Mouse (Mus musculus) heart, embryonic 11.5 days (tissue): ENCODE results near the gene Mdm1. TPM values are rescaled to one million over a fixed set of nuclear protein-coding genes. Genes with fewer than 3 reads are reported as not detected.

Experiments used
- ATAC-seq: fragments of 200-750 bp; cut with Nextera tagmentation; replicated peaks from 2 replicates; pipeline ENCODE4 v1.8.0; 2017; ENCODE audit warnings: moderate library complexity; ENCODE audit not compliant: insufficient number of reproducible peaks, low FRiP score, low TSS enrichment
- H3K27ac ChIP-seq: fragments of 300-500 bp; sonication (generic); 2 replicates; pipeline ENCODE4 v1.5.1; 2014; ENCODE audit warnings: mild to moderate bottlenecking, low read depth, low read length
- H3K27me3 ChIP-seq: fragments of 300-500 bp; sonication (generic); 2 replicates; pipeline ENCODE4 v1.6.1; 2014; ENCODE audit warnings: mild to moderate bottlenecking, low read length, mixed read lengths; ENCODE audit not compliant: control insufficient read depth, insufficient read depth
- H3K36me3 ChIP-seq: fragments of 300-500 bp; sonication (generic); 2 replicates; pipeline ENCODE4 v1.6.1; 2014; ENCODE audit warnings: mild to moderate bottlenecking, low read length, moderate library complexity, mixed read lengths; ENCODE audit not compliant: control insufficient read depth, insufficient read depth
- H3K4me1 ChIP-seq: fragments of 300-500 bp; sonication (generic); 2 replicates; pipeline ENCODE4 v1.6.1; 2014; ENCODE audit warnings: low read length; ENCODE audit not compliant: control insufficient read depth, insufficient read depth
- H3K4me2 ChIP-seq: fragments of 300-500 bp; sonication (generic); 2 replicates; pipeline ENCODE4 v1.6.1; 2014; ENCODE audit warnings: mild to moderate bottlenecking, moderate library complexity
- H3K4me3 ChIP-seq: fragments of 300-500 bp; sonication (generic); 2 replicates; pipeline ENCODE4 v1.5.1; 2014; ENCODE audit warnings: low read depth, low read length
- H3K9ac ChIP-seq: fragments of 300-500 bp; sonication (generic); 2 replicates; pipeline ENCODE4 v1.6.1; 2014; ENCODE audit warnings: mild to moderate bottlenecking, low read depth, low read length, moderate library complexity
- H3K9me3 ChIP-seq: fragments of 300-500 bp; sonication (generic); replicated peaks from 2 replicates; pipeline ENCODE4 v1.6.1; 2016; ENCODE audit warnings: low read length; ENCODE audit not compliant: control insufficient read depth
- WGBS: fragments of 180-500 bp; shearing (Covaris S2); extraction: QIAGEN DNeasy Blood & Tissue Kit; methylation state at CpG from one replicate; pipeline ENCODE4 v1.1.7; 2014; ENCODE audit not compliant: insufficient replicate concordance; 5-methylcytosine and 5-hydroxymethylcytosine counted together
- polyA plus RNA-seq: library from polyadenylated mRNA; unstranded; fragments of >200 nt; fragmentation: Nextera tagmentation; extraction: Ambion mirVana; gene quantifications from 2 replicates; pipeline ENCODE4 v1.2.1, GENCODE M21; 2014

The Mdm1 gene
- polyA plus RNA-seq, 1 experiment from 2014 or later, result 17.2 TPM

- no peak for ATAC-seq
- H3K4me1 ChIP-seq, result peaks cover 2% of the 10 kb centered on the region; the same call in 1 of the 2 replicates
- H3K27me3 ChIP-seq, result no peaks in the 10 kb centered on the region
- H3K9me3 ChIP-seq, result no peaks in the 10 kb centered on the region
- H3K36me3 ChIP-seq, result no peaks in the 10 kb centered on the region
- no peak overlapping the region for H3K9ac ChIP-seq
- no peak overlapping the region for H3K27ac ChIP-seq
- no peak overlapping the region for H3K4me2 ChIP-seq
- no peak overlapping the region for H3K4me3 ChIP-seq
- WGBS, result 55% methylated on average over 1 of the region's 1 CpGs
These were observed 27.3 kb upstream of the Mdm1 start for GRCm38 (mm10) chr10:118114271-118114670.

DNA sequence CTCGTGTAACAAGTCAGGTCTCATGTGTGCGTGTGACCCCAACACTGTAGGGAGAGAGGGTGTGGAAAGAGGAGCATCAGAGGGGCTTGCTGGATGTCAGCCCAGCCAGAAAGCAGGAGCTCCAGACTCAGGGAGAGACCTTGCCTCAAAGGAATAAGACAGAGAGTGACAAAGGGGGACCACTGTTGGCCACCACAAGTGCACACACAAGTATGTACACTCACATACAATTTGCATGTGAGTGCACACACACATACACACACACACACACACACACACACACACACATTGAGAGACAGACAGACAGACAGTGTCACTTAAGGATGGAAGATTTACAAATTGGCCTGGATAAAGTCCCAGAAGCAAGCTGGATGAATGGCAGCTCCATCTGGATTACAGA, 25.2 kb upstream of the Mdm1 start:
- WGBS, result 91% methylated on average over 2 of the region's 2 CpGs
- no peak for ATAC-seq
- H3K9ac ChIP-seq, result no peak overlapping the region
- H3K4me3 ChIP-seq, result no peak overlapping the region
- H3K27me3 ChIP-seq, result no peaks in the 10 kb centered on the region
- H3K27ac ChIP-seq, result no peak overlapping the region
- H3K4me2 ChIP-seq, result no peak overlapping the region
- no peaks in the 10 kb centered on the region for H3K9me3 ChIP-seq
- no peaks in the 10 kb centered on the region for H3K36me3 ChIP-seq
- no peaks in the 10 kb centered on the region for H3K4me1 ChIP-seq

DNA sequence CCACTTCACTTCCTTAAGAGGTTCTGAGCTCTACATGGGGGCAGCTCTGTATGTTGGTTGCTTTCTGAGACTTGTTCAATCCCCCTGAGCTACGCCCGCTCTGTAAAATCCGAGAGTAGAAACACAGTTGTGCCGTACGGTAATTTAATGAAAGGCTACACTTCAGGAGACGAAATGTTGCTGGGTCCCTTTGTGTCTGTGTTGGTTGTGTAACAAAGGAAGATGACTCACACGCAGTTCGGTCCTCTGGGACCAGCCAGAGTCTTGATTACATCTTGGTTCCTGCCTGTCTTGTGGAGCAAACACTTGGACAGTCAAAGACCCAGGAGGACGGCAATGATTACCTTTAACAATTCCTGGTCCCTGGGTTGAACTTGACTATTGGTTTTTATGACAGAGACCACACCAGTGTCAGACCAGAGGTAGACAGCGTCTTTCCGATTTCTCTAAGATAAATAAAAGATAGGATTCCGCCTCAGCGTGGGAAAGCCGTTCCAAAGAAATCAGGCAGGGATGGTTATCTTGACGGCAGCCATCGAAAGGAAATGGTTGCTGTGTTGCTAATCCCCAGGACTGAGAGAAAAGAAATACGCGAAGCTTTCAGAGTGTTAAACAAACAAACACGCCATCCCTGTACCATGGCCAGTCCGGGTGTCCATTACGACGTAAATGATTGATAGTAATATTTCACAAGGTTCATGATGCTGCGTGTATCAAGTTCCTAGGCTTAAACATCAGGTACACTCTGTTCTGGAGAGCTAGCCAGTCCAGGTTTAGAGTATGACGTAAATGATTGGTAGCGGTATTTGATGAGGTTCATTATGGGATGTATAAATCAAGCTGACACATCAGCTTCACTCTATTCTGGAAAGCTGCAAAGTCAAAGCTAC, 20.3 kb upstream of the Mdm1 start:
- no peaks in the 10 kb centered on the region for H3K36me3 ChIP-seq
- H3K4me3 ChIP-seq, result no peak overlapping the region
- H3K9me3 ChIP-seq, result no peaks in the 10 kb centered on the region
- WGBS, result 56% methylated on average over 25 of the region's 25 CpGs
- no peaks in the 10 kb centered on the region for H3K27me3 ChIP-seq
- H3K4me1 ChIP-seq, result no peaks in the 10 kb centered on the region
- no peak overlapping the region for H3K27ac ChIP-seq
- H3K9ac ChIP-seq, result no peak overlapping the region
- peak overlapping the region; percentile 6 for H3K4me2 ChIP-seq
- no peak for ATAC-seq

- Histone ChIP-seq H3K27me3 (no peaks in the 10 kb centered on the region), H3K4me3 (no peak overlapping the region), H3K4me1 (no peaks in the 10 kb centered on the region), H3K4me2 (peak overlapping the region; percentile 6; the same call in 1 of the 2 replicates), H3K9me3 (no peaks in the 10 kb centered on the region), H3K27ac (no peak overlapping the region), H3K36me3 (no peaks in the 10 kb centered on the region), H3K9ac (no peak overlapping the region)
- 42% methylated on average over 13 of the region's 13 CpGs for WGBS
- ATAC-seq, result no peak
These were observed 19.7 kb upstream of the Mdm1 start for GRCm38 (mm10) chr10:118121937-118122285.

DNA sequence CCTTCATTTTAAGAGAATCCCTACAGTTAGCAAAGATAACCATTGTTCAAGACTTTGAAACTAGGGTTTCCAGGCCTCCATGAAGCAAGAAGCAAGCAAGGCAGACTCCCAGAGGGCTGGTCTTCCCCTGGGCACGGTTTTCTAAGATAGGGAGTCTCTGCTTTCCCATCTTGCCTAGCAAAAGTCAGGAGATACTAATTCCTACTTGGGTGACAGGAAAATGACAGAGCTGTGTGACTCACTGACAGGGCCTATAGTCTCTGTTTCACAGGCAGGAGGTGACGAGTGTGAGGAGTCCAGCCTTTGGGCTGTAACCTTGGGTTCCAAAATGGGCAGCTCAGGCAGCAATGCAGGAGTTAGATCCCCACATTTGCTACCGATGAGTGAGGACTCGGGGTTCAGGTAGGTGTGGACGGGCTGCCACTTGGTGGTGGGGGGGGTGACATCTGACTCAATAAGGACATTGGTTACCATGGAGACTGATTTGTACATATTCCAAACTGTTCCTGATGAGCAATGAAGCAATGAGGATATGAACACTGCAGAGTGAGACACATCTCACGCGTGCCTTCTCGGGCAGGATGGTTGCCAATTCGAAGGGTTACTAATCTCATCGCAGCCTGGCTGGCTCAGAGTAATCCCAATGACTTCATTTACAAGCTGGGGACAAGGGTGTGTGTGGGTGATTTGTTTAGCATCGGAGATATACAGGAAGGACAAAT, 19.0 kb upstream of the Mdm1 start:
- Histone ChIP-seq H3K36me3 (no peaks in the 10 kb centered on the region), H3K9me3 (no peaks in the 10 kb centered on the region), H3K4me1 (no peaks in the 10 kb centered on the region), H3K27me3 (no peaks in the 10 kb centered on the region), H3K9ac (no peak overlapping the region), H3K4me3 (no peak overlapping the region), H3K27ac (no peak overlapping the region), H3K4me2 (no peak overlapping the region)
- no peak for ATAC-seq
- 80% methylated on average over 11 of the region's 11 CpGs for WGBS

- no peaks in the 10 kb centered on the region for H3K36me3 ChIP-seq
- H3K9me3 ChIP-seq, result no peaks in the 10 kb centered on the region
- no peak overlapping the region for H3K4me3 ChIP-seq
- WGBS, result 90% methylated on average over 7 of the region's 7 CpGs
- no peak overlapping the region for H3K9ac ChIP-seq
- ATAC-seq, result no peak
- H3K4me2 ChIP-seq, result no peak overlapping the region
- no peaks in the 10 kb centered on the region for H3K4me1 ChIP-seq
- no peak overlapping the region for H3K27ac ChIP-seq
- H3K27me3 ChIP-seq, result no peaks in the 10 kb centered on the region
These were observed 16.4 kb upstream of the Mdm1 start for GRCm38 (mm10) chr10:118125236-118125635.

DNA sequence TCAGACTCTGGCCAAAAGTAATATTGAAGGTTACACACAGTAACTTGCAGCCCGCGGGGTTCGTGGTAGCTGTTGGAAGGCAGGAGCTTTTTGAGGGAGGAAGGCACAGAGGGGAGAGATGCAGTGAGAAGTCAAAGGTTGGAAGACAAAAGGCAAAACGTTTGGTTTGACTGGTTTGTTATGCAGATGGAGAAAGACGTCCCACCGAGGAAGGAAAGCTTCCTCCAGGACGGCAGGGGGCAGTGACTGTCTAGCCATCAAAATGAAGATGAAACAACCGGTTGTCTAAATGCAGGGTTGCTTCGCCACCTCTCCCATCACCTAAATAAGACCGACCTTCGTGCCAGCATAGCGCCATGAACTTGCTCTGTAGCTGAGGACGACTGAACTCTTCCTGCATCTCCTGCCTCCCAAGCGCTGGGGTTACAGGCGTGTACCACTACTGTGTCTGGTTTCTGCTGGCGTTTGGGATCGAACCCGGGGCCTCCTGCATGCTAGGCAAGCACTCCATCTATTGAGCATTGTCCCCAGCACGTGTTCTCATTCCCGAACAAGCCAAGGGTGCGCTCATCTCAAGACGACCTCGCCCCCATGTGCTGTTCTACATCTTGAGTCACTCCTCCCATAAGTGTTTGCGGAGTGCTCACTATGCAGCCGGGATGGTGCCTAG, 15.7 kb upstream of the Mdm1 start:
- no peaks in the 10 kb centered on the region for H3K9me3 ChIP-seq
- H3K36me3 ChIP-seq, result no peaks in the 10 kb centered on the region
- ATAC-seq, result no peak
- WGBS, result 77% methylated on average over 25 of the region's 25 CpGs
- no peak overlapping the region for H3K9ac ChIP-seq
- H3K27me3 ChIP-seq, result no peaks in the 10 kb centered on the region
- no peaks in the 10 kb centered on the region for H3K4me1 ChIP-seq
- H3K27ac ChIP-seq, result no peak overlapping the region
- H3K4me3 ChIP-seq, result no peak overlapping the region
- no peak overlapping the region for H3K4me2 ChIP-seq

DNA sequence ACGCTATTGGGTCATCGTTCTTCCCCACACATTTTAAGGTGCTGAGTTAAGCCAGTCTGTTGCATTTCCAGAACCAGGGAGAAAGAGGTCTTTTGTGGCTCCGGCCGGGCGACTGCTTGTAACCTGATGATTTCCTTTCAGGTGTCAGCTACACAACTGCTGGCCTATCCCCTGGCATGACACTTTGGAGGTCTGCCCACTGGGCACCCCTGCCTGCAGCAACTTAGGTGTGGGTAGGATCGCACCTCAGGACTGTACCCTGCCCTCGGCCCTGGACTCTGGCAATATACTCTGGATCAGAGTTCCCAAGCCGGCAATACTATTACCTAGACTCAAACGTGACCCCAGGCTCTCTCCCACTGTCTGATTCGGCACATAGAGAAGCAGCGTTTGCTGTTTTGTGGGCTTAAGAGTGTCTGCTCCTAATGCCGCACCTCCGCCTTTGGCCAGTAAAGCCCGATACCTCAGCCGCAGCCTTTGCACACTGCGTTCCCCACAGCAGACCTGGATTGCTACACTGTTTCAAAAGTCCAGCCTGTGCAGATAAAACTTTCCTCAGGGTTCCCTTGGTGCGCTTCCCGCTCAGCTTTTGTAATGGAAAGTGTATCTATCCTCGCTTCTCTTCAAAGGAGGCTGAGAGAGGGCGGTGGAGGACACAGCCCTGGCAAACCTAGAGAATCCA, 12.5 kb upstream of the Mdm1 start:
- Histone ChIP-seq H3K9ac (no peak overlapping the region), H3K9me3 (no peaks in the 10 kb centered on the region), H3K4me3 (no peak overlapping the region), H3K27me3 (no peaks in the 10 kb centered on the region), H3K4me1 (no peaks in the 10 kb centered on the region), H3K4me2 (peak overlapping the region; percentile 24; the same call in 1 of the 2 replicates), H3K36me3 (no peaks in the 10 kb centered on the region), H3K27ac (no peak overlapping the region)
- no peak for ATAC-seq
- 50% methylated on average over 20 of the region's 20 CpGs for WGBS
